Mouse (Mus musculus) embryonic facial prominence, embryonic 12.5 days (tissue): ENCODE data around the gene Letmd1. TPM values are rescaled to one million over a fixed set of nuclear protein-coding genes. Genes with fewer than 3 reads are reported as not detected.

ENCODE experiments used
- ATAC-seq: fragments of 200-750 bp; cut with Nextera tagmentation; 2 replicates; pipeline ENCODE4 v1.8.0; 2017; ENCODE audit not compliant: insufficient number of reproducible peaks, insufficient read depth, low FRiP score, low TSS enrichment
- H3K27ac ChIP-seq: fragments of 300-500 bp; sonication (generic); 2 replicates; pipeline ENCODE4 v1.5.1; 2016; ENCODE audit warnings: mild to moderate bottlenecking
- H3K27me3 ChIP-seq: fragments of 300-500 bp; sonication (generic); 2 replicates; pipeline ENCODE4 v1.6.1; 2016; ENCODE audit warnings: mild to moderate bottlenecking, moderate library complexity
- H3K36me3 ChIP-seq: fragments of 300-500 bp; sonication (generic); 2 replicates; pipeline ENCODE4 v1.6.1; 2016; ENCODE audit warnings: mild to moderate bottlenecking
- H3K4me1 ChIP-seq: fragments of 300-500 bp; sonication (generic); 2 replicates; pipeline ENCODE4 v1.6.1; 2016
- H3K4me2 ChIP-seq: fragments of 300-500 bp; sonication (generic); replicated peaks from 2 replicates; pipeline ENCODE4 v1.6.1; 2016; ENCODE audit warnings: mild to moderate bottlenecking, moderate library complexity
- H3K4me3 ChIP-seq: fragments of 300-500 bp; sonication (generic); 2 replicates; pipeline ENCODE4 v1.5.1; 2016; ENCODE audit warnings: mild to moderate bottlenecking
- H3K9ac ChIP-seq: fragments of 300-500 bp; sonication (generic); 2 replicates; pipeline ENCODE4 v1.6.1; 2016; ENCODE audit warnings: mild to moderate bottlenecking, moderate library complexity
- H3K9me3 ChIP-seq: fragments of 300-500 bp; sonication (generic); 2 replicates; pipeline ENCODE4 v1.6.1; 2016; ENCODE audit warnings: mild to moderate bottlenecking, moderate library complexity
- WGBS: fragments of 180-500 bp; shearing (Covaris S2); methylation state at CpG from one replicate; pipeline ENCODE4 v1.1.7; 2016; 5-methylcytosine and 5-hydroxymethylcytosine counted together
- polyA plus RNA-seq: library from polyadenylated mRNA; unstranded; fragments of >200 nt; fragmentation: Nextera tagmentation; extraction: Ambion mirVana; gene quantifications from 2 replicates; pipeline ENCODE4 v1.2.1, GENCODE M21; 2016

The Letmd1 gene
- polyA plus RNA-seq, 1 experiment from 2014 or later = 35.3 TPM

GRCm38 (mm10) chr15:100510072-100510471 is 41.2 kb downstream of the Letmd1 start:
- no peak overlapping the region for H3K4me2 ChIP-seq
- H3K9me3 ChIP-seq = no peaks in the 10 kb centered on the region
- no peak overlapping the region for H3K4me3 ChIP-seq
- peaks cover 82% of the 10 kb centered on the region for H3K36me3 ChIP-seq
- no peak for ATAC-seq
- H3K27ac ChIP-seq = no peak overlapping the region
- H3K9ac ChIP-seq = no peak overlapping the region
- H3K4me1 ChIP-seq = no peaks in the 10 kb centered on the region
- WGBS = 89% methylated on average over 11 of the region's 11 CpGs
- H3K27me3 ChIP-seq = no peaks in the 10 kb centered on the region

- Histone ChIP-seq H3K27me3 (no peaks in the 10 kb centered on the region), H3K9me3 (no peaks in the 10 kb centered on the region), H3K9ac (no peak overlapping the region), H3K4me3 (no peak overlapping the region), H3K27ac (no peak overlapping the region), H3K4me2 (no peak overlapping the region), H3K36me3 (peaks cover 86% of the 10 kb centered on the region), H3K4me1 (no peaks in the 10 kb centered on the region)
- ATAC-seq = no peak
- 89% methylated on average over 4 of the region's 4 CpGs for WGBS
Observed at GRCm38 (mm10) chr15:100513387-100513786, 44.6 kb downstream of the Letmd1 start.

DNA sequence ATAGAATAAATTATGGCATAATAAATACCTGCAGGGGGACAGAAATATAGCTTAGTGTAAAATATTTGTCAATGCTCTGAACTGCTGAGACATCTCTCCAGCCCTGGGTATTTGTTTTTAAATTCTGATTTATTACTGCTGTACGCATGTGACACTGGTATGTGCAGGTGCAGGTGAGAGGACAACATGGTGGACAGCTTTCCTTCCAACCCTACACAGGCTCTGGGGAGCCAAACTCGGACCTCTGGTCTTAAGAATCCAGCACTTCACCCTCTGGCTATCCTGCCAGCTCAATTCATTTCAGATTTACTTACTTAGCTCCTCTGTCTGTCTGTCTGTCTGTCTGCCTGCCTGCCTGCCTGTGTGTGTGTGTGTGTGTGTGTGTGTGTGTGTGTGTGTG is 46.3 kb downstream of the Letmd1 start:
- H3K9me3 ChIP-seq = no peaks in the 10 kb centered on the region
- no peak overlapping the region for H3K4me2 ChIP-seq
- no peaks in the 10 kb centered on the region for H3K27me3 ChIP-seq
- 91% methylated on average over 2 of the region's 2 CpGs for WGBS
- no peak overlapping the region for H3K4me3 ChIP-seq
- H3K4me1 ChIP-seq = no peaks in the 10 kb centered on the region
- H3K27ac ChIP-seq = no peak overlapping the region
- no peak for ATAC-seq
- H3K9ac ChIP-seq = no peak overlapping the region
- peaks cover 85% of the 10 kb centered on the region for H3K36me3 ChIP-seq

GRCm38 (mm10) chr15:100520306-100520705 is 51.5 kb downstream of the Letmd1 start:
- Histone ChIP-seq H3K4me2 (no peak overlapping the region), H3K4me1 (no peaks in the 10 kb centered on the region; the same call in 1 of the 2 replicates), H3K27ac (no peak overlapping the region), H3K4me3 (no peak overlapping the region), H3K9ac (no peak overlapping the region), H3K9me3 (no peaks in the 10 kb centered on the region), H3K27me3 (no peaks in the 10 kb centered on the region), H3K36me3 (peaks cover 71% of the 10 kb centered on the region)
- ATAC-seq = no peak
- WGBS = 90% methylated on average over 14 of the region's 14 CpGs

DNA sequence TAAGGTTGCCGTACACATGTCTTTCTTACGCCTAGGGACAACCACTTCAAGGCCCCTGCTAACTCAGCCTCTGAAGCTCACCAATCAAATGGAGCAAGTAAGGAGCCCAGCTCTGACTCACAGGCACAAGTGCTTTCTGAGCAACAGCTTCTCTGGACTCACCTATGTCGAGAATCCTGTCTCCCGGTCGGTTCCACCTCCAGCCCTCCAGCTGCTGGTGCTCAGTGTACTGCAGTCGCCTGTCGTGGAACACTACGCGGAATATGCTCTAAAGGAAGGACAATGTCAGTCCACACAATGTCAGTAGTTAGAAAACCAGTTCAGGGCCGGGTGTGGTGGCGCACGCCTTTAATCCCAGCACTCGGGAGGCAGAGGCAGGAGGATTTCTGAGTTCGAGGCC is 56.6 kb downstream of the Letmd1 start:
- peaks cover 44% of the 10 kb centered on the region for H3K36me3 ChIP-seq
- no peaks in the 10 kb centered on the region; the same call in 1 of the 2 replicates for H3K4me1 ChIP-seq
- H3K27ac ChIP-seq = no peak overlapping the region
- no peak overlapping the region for H3K4me2 ChIP-seq
- H3K27me3 ChIP-seq = no peaks in the 10 kb centered on the region
- H3K9ac ChIP-seq = no peak overlapping the region
- no peak for ATAC-seq
- WGBS = 89% methylated on average over 14 of the region's 14 CpGs
- no peak overlapping the region for H3K4me3 ChIP-seq
- H3K9me3 ChIP-seq = no peaks in the 10 kb centered on the region

GRCm38 (mm10) chr15:100527900-100528299 is 59.1 kb downstream of the Letmd1 start:
- Histone ChIP-seq H3K4me1 (no peaks in the 10 kb centered on the region), H3K36me3 (peaks cover 33% of the 10 kb centered on the region), H3K9me3 (no peaks in the 10 kb centered on the region), H3K4me2 (no peak overlapping the region), H3K4me3 (no peak overlapping the region), H3K27me3 (no peaks in the 10 kb centered on the region), H3K27ac (no peak overlapping the region), H3K9ac (no peak overlapping the region)
- WGBS = 81% methylated on average over 5 of the region's 5 CpGs
- ATAC-seq = no peak

Other genes with a start within 250 kb of the Letmd1 start
- 45.0 and 46.8 TPM in 2 replicates for gene Atf1, start 241.2 kb upstream of the Letmd1 start, polyA plus RNA-seq
- not detected in 2 replicates for gene Tmprss12, start 188.2 kb upstream of the Letmd1 start, polyA plus RNA-seq
- gene Mettl7a1, start 164.9 kb upstream of the Letmd1 start, polyA plus RNA-seq = 5.0 and 5.1 TPM in 2 replicates
- gene Mettl7a3, start 134.1 kb upstream of the Letmd1 start, polyA plus RNA-seq = 0.28 and 0.57 TPM in 2 replicates
- gene Methig1, start 115.9 kb upstream of the Letmd1 start, polyA plus RNA-seq = 0.26 TPM in 1 of 2 replicates, not detected in the other
- gene Mettl7a2, start 115.8 kb upstream of the Letmd1 start, polyA plus RNA-seq = not detected in 2 replicates
- not detected in 2 replicates for gene Higd1c, start 104.5 kb upstream of the Letmd1 start, polyA plus RNA-seq
- gene Gm5475, start 46.9 kb upstream of the Letmd1 start, polyA plus RNA-seq = 0.12 and 0.14 TPM in 2 replicates
- 22.3 and 23.0 TPM in 2 replicates for gene Slc11a2, start 44.0 kb upstream of the Letmd1 start, polyA plus RNA-seq
- gene Csrnp2, start 26.5 kb downstream of the Letmd1 start, polyA plus RNA-seq = 32.8 and 34.9 TPM in 2 replicates
- gene Tfcp2, start 83.0 kb downstream of the Letmd1 start, polyA plus RNA-seq = 42.7 and 43.7 TPM in 2 replicates
- gene Pou6f1, start 131.0 kb downstream of the Letmd1 start, polyA plus RNA-seq = 9.0 and 11.3 TPM in 2 replicates
- 124 and 130 TPM in 2 replicates for gene Dazap2, start 146.3 kb downstream of the Letmd1 start, polyA plus RNA-seq
- 5.9 and 7.2 TPM in 2 replicates for gene Smagp, start 167.9 kb downstream of the Letmd1 start, polyA plus RNA-seq
- gene Bin2, start 200.5 kb downstream of the Letmd1 start, polyA plus RNA-seq = 2.2 and 2.4 TPM in 2 replicates
- gene Cela1, start 218.9 kb downstream of the Letmd1 start, polyA plus RNA-seq = 1.1 and 2.4 TPM in 2 replicates